Mouse (Mus musculus) G1E (cell line): ENCODE data around the gene Tmem231.
A peak's percentile ranks its signal among the peaks of the same experiment; 100 is the strongest.

Experiments used
- CTCF ChIP-seq: IDR thresholded peaks from 2 replicates; pipeline ENCODE4 v1.5.1; 2012; ENCODE audit warnings: low read depth, low read length, inconsistent platforms, mixed read lengths
- GATA1 ChIP-seq: IDR thresholded peaks from 2 replicates; pipeline ENCODE4 v1.6.1; 2012; ENCODE audit warnings: borderline replicate concordance, low read length, inconsistent platforms, mixed read lengths
- TAL1 ChIP-seq: conservative IDR thresholded peaks from 2 replicates; pipeline ENCODE4 v1.6.1; 2012; ENCODE audit warnings: low read depth, low read length, inconsistent platforms, mixed read lengths

DNA sequence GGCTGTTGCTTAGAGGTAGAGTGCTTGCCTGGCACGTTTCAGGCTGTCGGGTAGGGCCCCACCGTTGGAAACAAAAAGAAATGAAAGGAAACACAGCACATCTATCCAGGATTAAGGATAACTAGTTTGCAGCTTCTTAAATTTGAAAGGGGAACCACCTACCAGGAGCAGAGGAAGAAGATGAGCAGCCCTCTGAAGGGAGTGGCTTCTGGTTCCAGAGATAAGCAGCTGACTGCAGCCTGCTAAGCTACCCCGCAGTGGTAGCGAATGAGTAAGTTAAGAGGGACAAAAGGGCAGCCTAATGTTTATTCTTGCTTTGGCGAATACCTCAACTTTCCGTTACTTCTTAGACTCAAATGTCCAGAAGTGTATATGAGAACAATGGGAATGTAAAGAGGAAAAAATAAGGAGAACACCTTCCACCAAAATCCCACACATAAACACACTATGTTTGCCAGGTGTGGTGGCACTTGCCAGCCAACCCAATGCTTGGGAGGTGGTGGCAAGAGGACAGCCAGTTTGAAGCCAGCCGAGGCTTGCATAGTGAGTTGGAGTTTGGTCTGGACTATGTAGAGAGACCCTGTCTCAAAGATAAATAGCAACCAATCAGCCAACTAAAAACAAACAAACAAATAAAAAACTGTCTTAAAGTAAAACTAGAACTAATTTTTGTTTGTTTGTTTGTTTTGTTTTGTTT is 3.9 kb downstream of the Tmem231 start:
- TF ChIP-seq GATA1 (no peak), CTCF (no peak), TAL1 (peak; percentile 73)
